Mouse (Mus musculus): ENCODE measurements at regions not wholly inside any gene's neighbourhood (a gene's known extent, or its start where the extent isn't known, plus 50 kb on each side); places are given as distances from the start of the nearest gene placed in this dataset.

- DNase-seq, result no peak
- intact Hi-C loops (cut with DNase I), result no loop called here
- Histone ChIP-seq H3K27ac (no peak overlapping the region), H3K27me3 (ENCODE audit: control insufficient read depth, insufficient read depth, low read length) (no peaks in the 10 kb centered on the region), H3K36me3 (ENCODE audit: control insufficient read depth, insufficient read depth, low read length) (no peaks in the 10 kb centered on the region), H3K4me3 (no peak overlapping the region), H3K79me2 (replicated peaks; ENCODE audit: control insufficient read depth, insufficient read depth, low read length) (no peaks in the 10 kb centered on the region), H3K9ac (ENCODE audit: low read depth, low read length) (no peak overlapping the region), H3K4me1 (ENCODE audit: control insufficient read depth, insufficient read depth, low read length) (no peaks in the 10 kb centered on the region)
- WGBS, result 61% methylated on average over 13 of the region's 13 CpGs
- TF ChIP-seq POLR2A (IDR thresholded peaks at IDR 0.05; ENCODE audit: insufficient read depth, low read depth, low read length) (no peak), CTCF (IDR thresholded peaks at IDR 0.05) (no peak), EP300 (IDR thresholded peaks at IDR 0.05; ENCODE audit: insufficient read depth, low read depth, low read length) (no peak)
Observed at GRCm38 (mm10) chr4:48725660-48726348, 62.5 kb downstream of the Cavin4 start.

GRCm38 (mm10) chr4:48726349-48726835 lies 63.1 kb downstream of the Cavin4 start:
- intact Hi-C loops (cut with DNase I), result no loop called here
- WGBS, result 88% methylated on average over 11 of the region's 11 CpGs
- Histone ChIP-seq H3K27ac (no peak overlapping the region), H3K79me2 (replicated peaks; ENCODE audit: control insufficient read depth, insufficient read depth, low read length) (no peaks in the 10 kb centered on the region), H3K4me1 (ENCODE audit: control insufficient read depth, insufficient read depth, low read length) (no peaks in the 10 kb centered on the region), H3K27me3 (ENCODE audit: control insufficient read depth, insufficient read depth, low read length) (no peaks in the 10 kb centered on the region), H3K4me3 (no peak overlapping the region), H3K36me3 (ENCODE audit: control insufficient read depth, insufficient read depth, low read length) (no peaks in the 10 kb centered on the region), H3K9ac (ENCODE audit: low read depth, low read length) (no peak overlapping the region)
- DNase-seq, result no peak
- TF ChIP-seq POLR2A (IDR thresholded peaks at IDR 0.05; ENCODE audit: insufficient read depth, low read depth, low read length) (no peak), CTCF (IDR thresholded peaks at IDR 0.05) (no peak), EP300 (IDR thresholded peaks at IDR 0.05; ENCODE audit: insufficient read depth, low read depth, low read length) (no peak)

- H3K27ac ChIP-seq, result no peak overlapping the region
- 49% methylated on average over 10 of the region's 10 CpGs for WGBS
- no peak for DNase-seq
- no peak overlapping the region for H3K4me3 ChIP-seq
- no peaks in the 10 kb centered on the region for H3K36me3 ChIP-seq (ENCODE audit: control insufficient read depth, insufficient read depth, low read length)
- no peaks in the 10 kb centered on the region for H3K79me2 ChIP-seq (replicated peaks; ENCODE audit: control insufficient read depth, insufficient read depth, low read length)
- TF ChIP-seq CTCF (IDR thresholded peaks at IDR 0.05) (no peak), EP300 (IDR thresholded peaks at IDR 0.05; ENCODE audit: insufficient read depth, low read depth, low read length) (no peak), POLR2A (IDR thresholded peaks at IDR 0.05; ENCODE audit: insufficient read depth, low read depth, low read length) (no peak)
- intact Hi-C loops (cut with DNase I), result no loop called here
- H3K9ac ChIP-seq (ENCODE audit: low read depth, low read length), result no peak overlapping the region
- H3K27me3 ChIP-seq (ENCODE audit: control insufficient read depth, insufficient read depth, low read length), result no peaks in the 10 kb centered on the region
- H3K4me1 ChIP-seq (ENCODE audit: control insufficient read depth, insufficient read depth, low read length), result no peaks in the 10 kb centered on the region
Observed at GRCm38 (mm10) chr4:48734854-48735564, 71.7 kb downstream of the Cavin4 start.

GRCm38 (mm10) chr4:48746237-48746636 lies 82.9 kb downstream of the Cavin4 start:
- no peak overlapping the region for H3K9ac ChIP-seq (ENCODE audit: low read depth, low read length)
- no peak overlapping the region for H3K27ac ChIP-seq
- 57% methylated on average over 3 of the region's 3 CpGs for WGBS

GRCm38 (mm10) chr4:48749566-48749965 lies 86.3 kb downstream of the Cavin4 start:
- intact Hi-C loops (cut with DNase I), result no loop called here
- TF ChIP-seq EP300 (IDR thresholded peaks at IDR 0.05; ENCODE audit: insufficient read depth, low read depth, low read length) (no peak), POLR2A (IDR thresholded peaks at IDR 0.05; ENCODE audit: insufficient read depth, low read depth, low read length) (no peak), CTCF (IDR thresholded peaks at IDR 0.05) (no peak)

More at GRCm38 (mm10) chr4:48746237-48746636, 82.9 kb downstream of the Cavin4 start:
- no peak for TF ChIP-seq CTCF (IDR thresholded peaks at IDR 0.05)
- TF ChIP-seq EP300 (IDR thresholded peaks at IDR 0.05; ENCODE audit: insufficient read depth, low read depth, low read length), result no peak
- no peak for DNase-seq
- Histone ChIP-seq H3K4me1 (ENCODE audit: control insufficient read depth, insufficient read depth, low read length) (no peaks in the 10 kb centered on the region), H3K27me3 (ENCODE audit: control insufficient read depth, insufficient read depth, low read length) (no peaks in the 10 kb centered on the region), H3K79me2 (replicated peaks; ENCODE audit: control insufficient read depth, insufficient read depth, low read length) (no peaks in the 10 kb centered on the region), H3K4me3 (no peak overlapping the region), H3K36me3 (ENCODE audit: control insufficient read depth, insufficient read depth, low read length) (no peaks in the 10 kb centered on the region)
- intact Hi-C loops (cut with DNase I), result no loop called here

GRCm38 (mm10) chr4:48750087-48750486 lies 86.8 kb downstream of the Cavin4 start:
- Histone ChIP-seq H3K9ac (ENCODE audit: low read depth, low read length) (no peak overlapping the region), H3K4me1 (ENCODE audit: control insufficient read depth, insufficient read depth, low read length) (no peaks in the 10 kb centered on the region; the same call in 1 of the 2 replicates), H3K4me3 (no peak overlapping the region), H3K36me3 (ENCODE audit: control insufficient read depth, insufficient read depth, low read length) (no peaks in the 10 kb centered on the region), H3K27ac (no peak overlapping the region), H3K79me2 (replicated peaks; ENCODE audit: control insufficient read depth, insufficient read depth, low read length) (no peaks in the 10 kb centered on the region), H3K27me3 (ENCODE audit: control insufficient read depth, insufficient read depth, low read length) (no peaks in the 10 kb centered on the region)
- TF ChIP-seq EP300 (IDR thresholded peaks at IDR 0.05; ENCODE audit: insufficient read depth, low read depth, low read length), result no peak
- TF ChIP-seq POLR2A (IDR thresholded peaks at IDR 0.05; ENCODE audit: insufficient read depth, low read depth, low read length), result no peak
- no peak for TF ChIP-seq CTCF (IDR thresholded peaks at IDR 0.05)
- WGBS, result 33% methylated on average over 5 of the region's 5 CpGs
- DNase-seq, result no peak
- intact Hi-C loops (cut with DNase I), result no loop called here

More at GRCm38 (mm10) chr4:48749566-48749965, 86.3 kb downstream of the Cavin4 start:
- Histone ChIP-seq H3K4me1 (ENCODE audit: control insufficient read depth, insufficient read depth, low read length) (no peaks in the 10 kb centered on the region; the same call in 1 of the 2 replicates), H3K36me3 (ENCODE audit: control insufficient read depth, insufficient read depth, low read length) (no peaks in the 10 kb centered on the region), H3K79me2 (replicated peaks; ENCODE audit: control insufficient read depth, insufficient read depth, low read length) (no peaks in the 10 kb centered on the region), H3K9ac (ENCODE audit: low read depth, low read length) (no peak overlapping the region), H3K4me3 (no peak overlapping the region), H3K27me3 (ENCODE audit: control insufficient read depth, insufficient read depth, low read length) (no peaks in the 10 kb centered on the region), H3K27ac (no peak overlapping the region)
- WGBS, result 58% methylated on average over 7 of the region's 7 CpGs
- DNase-seq, result no peak

Data from heart, adult 2 months (tissue).